Mouse (Mus musculus) neutrophil, adult 83 days (primary cell): ENCODE results near the gene Spata5. TPM values are rescaled to one million over a fixed set of nuclear protein-coding genes. Genes with fewer than 3 reads are reported as not detected.

Experiments
- total RNA-seq, 2 experiments: library from RNA; stranded (reverse); gene quantifications; one replicate each; pipeline ENCODE4 v1.2.4; 2023

The Spata5 gene
- total RNA-seq, result 10 to 100 TPM; 24.5 to 29.3 TPM

DNA sequence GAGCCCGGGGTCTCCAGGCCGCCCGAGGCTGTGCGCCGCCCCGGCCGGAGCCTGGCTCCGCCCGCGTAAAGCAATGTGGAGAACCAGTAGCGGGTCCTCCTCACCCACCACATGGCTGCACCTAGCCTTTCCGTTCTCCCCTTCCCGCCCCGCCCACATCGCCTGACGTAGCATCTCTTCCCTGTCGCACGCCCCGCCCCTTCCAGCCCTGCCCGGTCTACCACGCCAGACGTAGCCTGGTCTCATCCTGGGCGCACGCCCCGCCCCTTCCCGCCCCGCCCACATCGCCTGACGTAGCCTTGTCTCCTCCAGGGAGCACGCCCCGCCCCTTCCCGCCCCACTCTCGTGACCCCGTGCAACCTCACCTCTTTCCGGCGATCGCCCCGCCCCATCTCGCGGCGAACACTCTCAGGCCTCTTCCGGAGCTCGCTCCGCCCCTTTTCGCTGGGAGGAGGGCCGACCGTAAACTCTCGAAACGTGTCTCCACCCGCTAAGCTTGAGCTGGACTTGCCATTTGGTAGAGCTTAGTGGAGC lies at the start of gene Spata5:
Spata5 (plus strand) TSS at position 439 of the 534 bp plus-strand sequence.

DNA sequence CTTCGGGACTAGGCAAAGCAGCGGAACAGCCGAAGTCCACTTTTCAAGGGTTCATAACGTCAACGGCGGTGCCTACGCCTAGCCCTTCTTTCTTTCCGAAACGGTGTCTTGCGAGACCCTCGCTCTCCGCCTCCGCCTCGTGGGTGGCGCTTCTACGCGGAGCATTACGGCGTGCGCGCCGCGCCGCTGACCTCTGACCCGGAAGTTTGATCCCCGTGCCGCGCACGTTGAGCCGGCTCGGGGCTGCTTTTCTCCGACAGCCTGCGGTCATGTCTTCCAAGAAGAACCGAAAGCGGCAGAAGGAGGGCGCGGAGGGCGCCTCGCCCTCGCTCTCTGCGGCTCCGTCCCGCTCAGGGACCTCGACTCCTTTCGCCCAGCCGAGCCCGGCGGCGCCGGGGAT lies 376 bp downstream of the Spata5 start, which contains the start of gene Nudt6:
Nudt6 (minus strand) TSS at position 140 of the 400 bp plus-strand sequence.

Other genes starting within 250 kb of the Spata5 start
- not detected for gene Il21, start 187.3 kb upstream of the Spata5 start, total RNA-seq
- 1 to 10 TPM; 1.0 to 1.3 TPM for gene Bbs12, start 107.3 kb upstream of the Spata5 start, total RNA-seq
- 1 to 10 TPM; 1.7 to 1.8 TPM for gene Cetn4, start 107.2 kb upstream of the Spata5 start, total RNA-seq
- not detected for gene Fgf2, start 71.5 kb upstream of the Spata5 start, total RNA-seq
- 1 to 10 TPM; 4.8 to 6.2 TPM for gene Nudt6, start 315 bp downstream of the Spata5 start, total RNA-seq
- gene Spry1, start 220.1 kb downstream of the Spata5 start, total RNA-seq, result 1 to 10 TPM; 2.9 to 3.1 TPM